Mouse (Mus musculus): Measurements from ENCODE around the gene Fga.
A peak's percentile ranks its signal among the peaks of the same experiment; 100 is the strongest.

The Fga gene

DNA sequence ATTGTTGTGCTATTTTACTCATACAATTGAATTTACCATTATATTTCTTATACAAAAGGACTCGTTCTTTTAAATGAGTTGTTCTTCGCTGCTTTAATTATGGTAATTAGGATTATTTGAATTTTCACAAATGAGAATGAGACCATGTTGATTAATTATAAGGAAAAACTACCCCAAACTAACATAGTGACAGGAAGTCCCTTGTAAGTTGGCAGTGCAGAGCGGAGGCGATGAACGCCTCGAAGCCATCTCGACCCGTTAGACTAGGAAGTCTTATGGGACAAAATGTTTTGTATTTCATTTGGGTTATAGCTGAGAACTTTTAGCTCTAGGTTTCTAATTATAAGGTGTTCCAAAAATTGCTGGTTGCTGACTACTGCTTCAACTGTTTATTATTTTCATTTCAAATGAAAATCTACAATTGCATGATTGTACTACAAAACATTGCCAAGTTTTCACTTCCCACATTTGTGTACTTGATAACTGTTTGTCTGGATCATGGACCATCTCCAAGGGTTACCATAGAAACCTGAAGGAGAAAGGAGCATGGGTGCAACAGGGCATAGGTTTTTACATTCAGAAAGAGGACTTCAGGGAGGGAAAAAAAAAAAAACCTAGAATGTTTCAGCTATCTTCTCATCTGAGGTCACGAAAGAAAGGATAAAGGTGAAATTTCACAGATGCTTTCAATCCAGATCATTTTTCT, 1.8 kb downstream of the Fga start:
- no peak for DNase-seq (ENCODE audit: low spot score)

DNA sequence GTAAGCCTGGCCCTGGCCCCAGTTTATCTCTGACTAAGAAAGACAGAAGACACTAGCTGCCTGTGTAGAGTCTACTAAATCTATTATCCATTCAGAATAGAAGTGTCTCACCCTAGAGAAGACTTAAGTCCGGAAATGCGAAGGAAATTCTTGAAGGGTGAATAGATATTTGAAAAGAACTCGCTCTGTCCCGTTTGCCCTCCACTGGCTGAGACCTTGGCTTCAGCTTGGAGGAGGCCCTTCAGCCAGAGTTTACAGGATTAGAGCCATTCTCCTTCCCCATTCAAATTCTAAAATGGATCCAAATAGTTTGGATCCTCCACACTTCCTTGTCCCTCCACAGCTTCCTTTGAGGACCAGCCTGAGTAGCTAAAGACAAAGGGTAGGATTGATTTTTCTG, 4.5 kb downstream of the Fga start:
- DNase-seq (ENCODE audit: low spot score) = no peak

DNA sequence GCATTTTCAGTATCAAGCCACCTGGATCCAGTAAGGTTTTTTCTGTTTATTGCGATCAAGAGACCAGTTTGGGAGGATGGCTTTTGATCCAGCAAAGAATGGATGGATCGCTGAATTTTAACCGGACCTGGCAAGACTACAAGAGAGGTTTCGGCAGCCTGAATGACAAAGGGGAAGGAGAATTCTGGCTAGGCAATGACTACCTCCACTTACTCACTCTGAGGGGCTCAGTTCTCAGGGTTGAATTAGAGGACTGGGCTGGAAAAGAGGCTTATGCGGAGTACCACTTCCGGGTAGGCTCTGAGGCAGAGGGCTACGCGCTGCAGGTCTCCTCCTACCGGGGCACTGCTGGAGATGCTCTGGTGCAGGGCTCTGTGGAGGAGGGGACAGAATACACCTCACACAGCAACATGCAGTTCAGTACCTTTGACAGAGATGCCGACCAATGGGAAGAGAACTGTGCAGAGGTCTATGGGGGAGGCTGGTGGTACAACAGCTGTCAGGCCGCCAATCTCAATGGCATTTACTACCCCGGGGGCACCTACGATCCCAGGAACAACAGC, 7.0 kb downstream of the Fga start:
- DNase-seq (ENCODE audit: low spot score) = no peak

DNA sequence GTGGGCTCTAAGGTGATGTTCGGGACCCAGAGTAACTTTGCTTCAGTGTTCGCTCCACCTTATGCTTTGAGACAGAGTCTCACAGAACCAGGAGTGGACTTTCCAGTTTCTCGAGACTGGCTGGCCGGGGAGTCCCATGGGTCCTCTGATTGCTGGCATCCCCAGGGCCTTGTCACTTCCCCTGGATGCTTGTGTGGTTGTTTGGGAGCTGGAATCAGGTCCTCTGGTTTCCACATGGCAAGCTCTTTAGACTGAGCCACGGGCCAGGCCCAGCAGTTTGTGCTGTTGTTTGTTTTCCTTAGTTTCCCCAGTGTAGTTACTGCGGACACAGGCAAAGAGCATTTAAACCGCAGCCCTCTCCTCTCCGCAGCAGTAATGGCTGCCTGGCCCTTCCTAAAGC, 7.9 kb downstream of the Fga start:
- DNase-seq (ENCODE audit: low spot score) = no peak

DNA sequence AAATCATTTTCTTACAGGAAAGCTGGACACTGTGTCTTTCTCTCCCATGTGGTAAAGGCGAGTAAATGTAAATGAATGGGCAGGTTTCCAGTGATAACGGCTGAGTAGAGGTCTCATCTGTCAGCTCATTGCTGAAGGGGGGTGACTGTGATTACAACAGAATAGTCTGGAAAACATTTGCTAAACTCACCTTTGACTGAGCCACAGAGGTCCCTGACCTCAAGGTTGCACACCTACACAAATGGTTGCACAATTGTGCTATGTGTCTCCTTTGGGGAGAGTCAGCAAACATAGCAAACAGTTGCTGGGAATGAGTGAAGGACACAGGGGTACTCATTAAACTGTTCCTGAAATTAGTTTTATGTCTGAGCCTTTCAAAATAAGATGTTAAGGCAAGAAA, 13.0 kb downstream of the Fga start:
- no peak for DNase-seq (ENCODE audit: low spot score)

DNA sequence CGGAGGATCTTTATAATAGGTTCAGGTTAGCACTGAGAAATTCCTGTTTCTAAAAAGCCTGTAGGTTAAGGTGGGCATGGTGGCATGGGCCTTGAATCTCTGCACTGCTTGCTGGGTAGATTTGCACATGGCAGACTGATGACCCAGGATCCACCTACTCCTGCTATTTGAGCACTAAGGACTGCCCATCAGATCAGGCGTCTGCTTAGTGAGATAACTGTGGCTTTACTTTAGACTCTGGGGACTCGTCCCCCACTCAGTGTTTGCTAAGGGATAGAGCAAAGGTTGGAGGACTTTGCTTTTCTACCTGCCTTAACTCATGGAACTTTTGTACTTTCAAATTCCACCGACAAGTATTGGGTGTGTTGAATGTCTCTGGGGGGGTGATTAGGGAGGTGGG, 13.8 kb downstream of the Fga start:
- DNase-seq (ENCODE audit: low spot score) = no peak

DNA sequence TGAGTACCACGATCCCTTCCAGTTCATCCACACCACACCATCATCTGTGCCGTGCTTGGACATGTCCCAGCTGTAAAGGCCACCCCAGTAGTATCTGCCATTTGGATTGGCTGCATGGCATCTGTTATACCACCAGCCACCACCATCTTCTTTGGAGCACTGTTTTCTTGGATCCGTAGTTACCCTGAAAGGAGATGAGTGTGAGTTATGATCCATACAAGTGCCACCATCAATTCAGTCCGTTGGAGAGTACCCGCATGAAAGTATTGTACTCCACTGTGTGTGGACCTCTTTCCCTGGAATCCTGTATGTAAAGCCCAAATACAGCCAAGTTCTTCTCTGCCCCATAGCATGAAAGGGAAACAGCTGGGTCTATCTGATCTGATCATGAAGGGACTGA, 16.6 kb downstream of the Fga start:
- DNase-seq (ENCODE audit: low spot score) = no peak

DNA sequence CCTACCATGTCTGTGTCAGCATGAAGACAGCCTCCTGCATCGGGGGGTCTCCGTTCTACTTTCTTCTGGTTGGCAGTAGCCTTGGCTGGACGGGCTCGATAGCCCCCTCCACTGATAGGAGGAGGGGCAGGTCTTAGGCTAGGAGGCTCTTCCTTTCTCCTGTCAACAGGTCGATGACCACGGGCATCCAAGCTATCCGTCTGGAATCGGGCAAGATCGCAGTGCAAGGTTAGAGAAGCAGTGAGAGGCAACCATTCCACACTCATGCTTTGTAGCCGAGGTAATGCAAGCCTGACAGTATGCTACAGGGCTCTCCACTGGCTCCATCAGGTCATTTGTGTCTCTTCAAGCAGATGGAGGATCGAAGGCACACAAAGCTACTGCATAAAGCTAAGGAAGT, 20.8 kb downstream of the Fga start:
- no peak for DNase-seq (ENCODE audit: low spot score)

DNA sequence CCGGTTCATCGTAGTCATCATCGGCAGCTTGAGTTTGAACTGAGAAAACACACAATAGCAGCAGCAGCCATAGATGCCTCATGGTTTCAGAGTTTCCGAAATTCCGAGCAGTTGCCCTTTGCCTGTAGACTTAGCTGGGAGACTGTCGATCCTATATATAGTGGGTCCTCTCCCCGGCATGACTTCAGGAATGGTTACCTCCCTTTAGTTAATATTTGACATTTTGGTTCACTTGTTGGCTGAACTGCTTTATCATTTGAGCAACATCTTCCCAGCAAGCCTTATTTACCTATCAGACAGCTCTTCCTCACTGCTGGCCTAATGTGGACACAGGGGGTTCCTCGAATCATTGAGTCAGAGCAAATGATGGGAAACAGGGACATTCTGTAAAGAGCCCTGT, 23.8 kb downstream of the Fga start, which contains the start of gene Fgb:
Gene Fgb (minus strand): TSS at position 184 of the 400 bp plus-strand sequence.
- DNase-seq (ENCODE audit: low spot score) = no peak

DNA sequence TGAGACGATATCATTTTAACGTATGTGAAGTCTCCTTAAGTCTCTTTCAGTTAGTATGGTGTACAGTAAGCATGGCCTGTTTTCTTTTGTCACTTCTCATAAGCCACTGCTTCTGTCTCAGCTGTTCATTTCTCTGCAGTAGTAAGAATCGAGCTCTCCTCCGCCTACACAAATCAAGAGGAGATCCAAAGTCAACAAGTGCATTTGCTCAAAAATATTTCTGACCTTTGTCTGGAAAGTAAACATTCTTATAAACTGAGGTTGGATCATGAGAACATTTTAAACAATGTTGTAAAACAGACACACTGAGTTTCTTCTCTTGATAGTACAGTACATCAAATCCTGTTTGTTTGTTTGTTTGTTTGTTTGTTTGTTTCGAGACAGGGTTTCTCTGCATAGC, 24.8 kb downstream of the Fga start:
- DNase-seq (ENCODE audit: low spot score) = no peak

DNA sequence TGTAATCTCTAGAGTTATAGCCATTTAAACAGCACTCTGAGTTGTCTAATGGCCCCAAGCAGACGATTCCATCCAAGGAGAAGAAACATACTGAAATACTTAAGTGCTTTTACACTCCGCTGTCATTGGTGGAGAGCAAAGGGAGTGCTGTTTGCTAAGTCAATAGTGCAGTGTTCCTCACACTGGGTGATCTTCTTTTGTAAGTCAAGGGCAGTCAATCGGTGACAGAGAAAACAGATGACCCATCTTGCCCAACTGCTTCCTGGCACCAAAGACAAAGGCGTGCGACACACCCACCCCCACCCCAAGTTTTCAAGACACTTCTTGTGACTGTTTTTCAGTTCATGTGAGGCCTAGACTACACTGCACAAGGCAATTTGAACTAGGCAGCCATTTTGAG, 26.2 kb downstream of the Fga start:
- no peak for DNase-seq (ENCODE audit: low spot score)

DNA sequence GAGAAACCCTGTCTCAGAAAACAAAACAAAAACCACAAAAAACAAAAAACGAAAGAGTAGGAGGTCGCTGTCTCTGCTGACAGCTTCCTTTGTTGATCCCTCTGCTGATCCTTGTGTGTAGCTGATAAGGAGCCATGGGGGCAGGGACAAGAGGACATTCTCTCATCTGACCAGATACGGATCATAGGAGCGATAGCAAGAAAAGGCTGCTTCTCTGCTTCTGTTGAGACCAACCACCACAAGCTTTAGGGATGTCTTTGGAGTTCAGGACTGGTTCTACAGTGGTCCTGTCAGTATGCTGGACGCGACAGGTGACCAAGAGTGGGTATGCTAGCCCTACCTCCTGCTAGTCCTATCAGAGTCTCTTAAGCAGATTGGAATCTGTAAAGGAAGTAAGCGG, 27.2 kb downstream of the Fga start:
- DNase-seq (ENCODE audit: low spot score) = no peak

DNA sequence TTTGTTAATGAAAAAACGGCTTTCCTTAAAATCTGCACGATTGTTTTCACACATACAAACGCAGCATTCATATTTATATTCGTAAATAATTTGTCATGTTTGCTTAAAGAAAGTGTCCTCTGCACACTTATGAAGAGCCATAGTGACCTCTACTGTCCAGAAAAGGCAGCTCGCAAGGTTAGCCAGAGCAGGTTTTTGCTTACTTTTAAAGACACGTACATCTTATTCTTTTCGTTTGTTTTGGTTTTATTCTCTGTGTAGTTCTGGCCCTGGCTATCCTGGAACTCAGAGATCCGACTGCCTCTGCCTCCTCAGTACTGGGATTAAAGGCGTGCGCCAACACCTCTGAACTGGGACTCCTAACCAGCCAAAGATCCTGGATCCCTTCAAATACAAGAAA, 27.9 kb downstream of the Fga start:
- DNase-seq (ENCODE audit: low spot score) = peak; percentile 22

DNA sequence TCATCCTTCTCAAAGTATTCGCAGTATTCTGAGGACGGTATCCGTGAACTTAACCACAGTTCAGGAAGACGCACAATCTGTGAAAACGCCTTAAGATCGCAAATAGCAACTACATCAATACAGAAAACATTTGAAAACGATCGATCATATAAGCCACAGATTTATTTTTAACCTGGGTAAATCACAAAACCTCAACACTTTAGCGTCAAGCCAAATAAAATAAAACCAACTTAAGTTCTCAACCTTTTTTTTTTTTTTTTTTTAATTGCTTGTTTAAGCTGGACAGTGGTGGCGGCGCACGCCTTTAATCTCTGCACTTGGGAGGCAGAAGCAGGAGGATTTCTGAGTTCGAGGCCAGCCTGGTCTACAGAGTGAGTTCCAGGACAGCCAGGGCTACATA, 28.9 kb downstream of the Fga start:
- no peak for DNase-seq (ENCODE audit: low spot score)

DNA sequence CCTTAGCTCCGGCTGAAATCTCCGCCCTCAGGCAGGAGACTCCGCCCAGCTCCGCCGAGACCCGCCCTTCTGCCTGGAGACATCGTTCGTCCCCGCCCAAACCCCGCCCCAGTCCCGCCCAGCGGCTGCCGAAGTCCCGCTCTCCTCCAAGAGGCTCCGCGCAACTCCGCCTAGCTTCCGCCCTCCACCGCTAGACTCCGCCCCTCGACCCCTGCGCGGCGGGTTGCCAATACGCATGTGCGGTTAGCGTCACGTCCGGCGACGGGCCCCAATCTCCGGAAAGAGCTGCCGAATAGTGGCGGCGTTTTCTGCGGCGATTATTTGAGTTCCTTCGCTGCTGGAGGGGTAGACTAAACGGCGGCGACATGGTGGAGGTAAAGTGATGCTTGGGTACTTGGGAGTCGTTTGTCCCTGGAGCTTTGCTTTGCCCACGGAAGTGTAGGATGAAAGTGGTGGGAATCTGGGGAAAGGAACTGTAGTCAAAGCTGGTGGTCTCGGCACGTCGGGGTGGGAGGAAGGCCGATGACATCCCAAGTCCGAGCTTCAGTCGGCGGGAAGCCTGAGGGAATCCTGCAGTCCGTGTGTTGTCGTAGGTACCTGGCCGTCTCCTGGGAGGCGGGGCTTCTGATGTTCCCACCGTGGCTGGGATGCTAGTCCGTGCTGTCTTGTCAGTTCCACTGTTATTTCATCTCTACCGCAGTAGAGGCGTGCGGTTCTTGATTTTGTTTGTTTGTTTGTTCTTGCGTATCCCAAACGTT, 29.6 kb downstream of the Fga start, which contains the start of gene Plrg1:
Gene Plrg1 (plus strand): TSS at position 242 of the 758 bp plus-strand sequence.
- DNase-seq (ENCODE audit: low spot score) = peak; percentile 96

DNA sequence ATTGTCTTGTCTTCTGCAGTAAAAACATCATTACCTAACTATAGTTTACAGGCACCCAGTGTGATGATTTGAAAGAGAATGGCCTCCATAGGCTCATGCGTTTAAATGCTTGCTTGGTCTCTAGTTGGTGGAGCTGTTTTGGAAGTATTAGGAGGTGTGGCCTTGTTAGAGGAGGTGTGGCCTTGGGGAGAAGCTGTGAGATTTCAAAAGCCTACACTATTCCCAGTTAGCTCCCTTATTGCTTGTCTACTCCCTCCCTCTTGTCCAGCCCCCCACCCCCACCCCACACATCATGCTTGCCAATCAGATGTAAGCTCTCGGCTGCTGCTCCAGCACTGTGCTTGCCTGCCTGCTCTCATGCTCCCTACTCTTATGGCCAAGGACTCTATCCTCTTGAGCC, 31.2 kb downstream of the Fga start:
- DNase-seq (ENCODE audit: low spot score) = no peak

DNA sequence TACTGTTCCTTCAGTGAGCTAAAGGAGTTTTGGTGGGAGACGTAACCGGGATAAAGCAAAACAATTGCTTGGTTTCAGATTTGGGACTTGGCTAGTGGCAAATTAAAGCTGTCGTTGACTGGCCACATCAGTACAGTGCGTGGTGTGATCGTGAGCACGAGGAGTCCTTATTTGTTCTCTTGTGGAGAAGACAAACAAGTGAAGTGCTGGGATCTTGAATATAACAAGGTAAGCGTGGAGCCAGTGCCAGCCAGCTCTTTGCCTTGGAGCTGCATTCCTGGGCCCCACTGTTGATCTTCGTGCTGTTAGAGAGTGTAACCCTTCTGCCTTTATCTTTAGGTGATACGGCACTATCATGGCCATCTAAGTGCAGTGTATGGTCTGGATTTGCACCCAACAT, 42.0 kb downstream of the Fga start:
- DNase-seq (ENCODE audit: low spot score) = no peak

DNA sequence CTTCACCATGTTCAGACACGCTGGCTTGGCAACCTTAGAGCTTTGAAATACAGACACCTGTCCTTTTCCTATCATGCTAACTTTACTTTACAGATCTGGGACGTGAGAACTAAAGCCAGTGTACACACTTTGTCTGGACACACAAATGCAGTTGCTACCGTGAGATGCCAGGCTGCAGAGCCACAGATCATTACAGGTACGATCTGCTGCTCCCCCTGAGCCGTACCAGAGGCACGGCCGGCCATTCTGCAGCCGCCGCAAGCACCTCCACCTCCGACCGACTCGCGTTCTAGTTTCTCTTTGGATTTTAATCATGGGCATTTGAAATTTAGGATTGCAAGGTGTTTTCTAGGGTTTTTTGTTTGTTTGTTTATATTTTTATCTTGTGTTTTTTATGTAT, 43.0 kb downstream of the Fga start:
- DNase-seq (ENCODE audit: low spot score) = no peak

DNA sequence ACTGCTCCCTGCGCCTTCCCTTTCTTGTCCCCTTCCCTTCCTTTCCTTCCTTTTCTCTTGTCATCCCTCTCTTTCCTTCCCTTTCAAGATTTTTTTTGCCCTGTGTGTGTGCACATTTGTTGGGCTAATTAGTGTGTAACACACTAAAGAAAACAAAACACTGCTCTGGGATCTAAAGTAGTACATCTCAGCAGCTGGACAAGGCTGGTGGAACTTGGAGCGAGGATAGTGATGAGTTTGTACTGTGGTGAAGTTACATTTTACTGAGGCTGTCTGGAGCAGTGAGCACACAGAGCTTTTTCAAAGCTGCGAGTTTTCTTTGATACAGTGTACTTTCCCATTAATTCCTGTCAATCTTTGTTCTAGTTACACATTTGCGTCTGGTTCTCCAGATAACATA, 44.4 kb downstream of the Fga start:
- DNase-seq (ENCODE audit: low spot score) = no peak

DNA sequence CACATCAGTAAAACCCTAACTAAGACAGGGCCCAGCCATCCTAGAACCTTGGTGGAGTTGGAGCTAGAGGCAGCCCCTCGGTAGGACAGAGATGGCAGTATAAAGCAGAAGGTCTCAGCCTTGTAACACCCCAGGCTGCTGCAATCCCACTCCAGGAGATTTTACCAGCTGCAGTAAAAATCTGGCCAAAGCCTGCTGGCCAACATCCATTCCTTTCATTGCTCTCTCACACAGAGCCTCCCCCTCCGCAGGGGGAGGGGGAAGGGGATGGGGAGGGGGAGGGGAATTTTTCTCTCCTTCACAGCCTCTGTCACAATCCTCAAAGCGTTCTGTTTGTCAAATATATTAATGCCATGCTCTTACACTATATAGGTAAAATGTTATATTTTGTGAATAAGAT, 50.7 kb downstream of the Fga start:
- DNase-seq (ENCODE audit: low spot score) = no peak

DNA sequence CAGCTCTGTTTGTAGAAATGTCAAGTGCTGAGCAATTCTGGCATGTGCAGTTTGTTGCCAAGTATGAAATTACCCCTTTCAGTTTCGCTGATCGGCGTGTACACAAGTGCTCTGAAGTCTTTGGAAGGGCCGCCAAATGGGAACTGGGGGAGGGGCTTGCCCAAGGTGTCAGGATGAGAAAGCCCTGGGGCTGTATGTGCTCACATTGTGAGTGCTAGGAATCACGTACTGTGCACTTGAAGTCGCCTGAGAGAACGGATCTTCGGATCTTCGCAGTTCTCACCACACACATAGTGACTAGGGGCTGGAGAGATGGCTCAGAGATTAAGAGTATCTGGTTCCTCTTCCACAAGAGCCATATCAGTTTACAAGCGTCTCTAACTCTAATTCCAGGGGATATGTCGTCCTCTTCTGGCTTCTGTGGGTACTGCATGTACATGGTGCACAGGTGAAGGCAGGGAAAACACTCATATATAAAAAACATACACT, 54.7 kb downstream of the Fga start:
- DNase-seq (ENCODE audit: low spot score) = peak; percentile 36
